In genomic region chr19:44321201-44321600, GRCm38 (mm10) we compare ENCODE assay signal across 20 mouse cellular contexts. TPM values are rescaled to one million over a fixed set of nuclear protein-coding genes. Genes with fewer than 3 reads are reported as not detected.
DNase-seq lines count a peak whose midpoint lies in the region; ATAC-seq and TF ChIP-seq lines count a peak whose summit lies in the region.
"Had no signal": no experiment of that assay in that cellular context is flagged by ENCODE, and none has a peak within 500 bp of the region (broad histone marks: within the 10 kb centered on the region; RNA-seq: fewer than 3 reads in every experiment).

No protein-coding gene starts in this region.

- H3K27me3 ChIP-seq in ES-Bruce4 (ENCODE audit: control insufficient read depth, insufficient read depth, low read length, poor library complexity, severe bottlenecking): no peaks in the 10 kb centered on the region
- H3K27me3 ChIP-seq in hindbrain, embryonic 16.5 days (replicated peaks; ENCODE audit: control insufficient read depth, insufficient read depth, low read length): no peaks in the 10 kb centered on the region
- H3K27me3 ChIP-seq: CH12.LX; embryonic facial prominence, embryonic 15.5 days; heart, embryonic 15.5 days; hindbrain, embryonic 13.5 days had no signal

- no peaks in the 10 kb centered on the region for H3K36me3 ChIP-seq in ES-Bruce4 (ENCODE audit: control insufficient read depth, insufficient read depth, low read length, poor library complexity, severe bottlenecking)
- H3K36me3 ChIP-seq in hindbrain, embryonic 16.5 days (ENCODE audit: control insufficient read depth, insufficient read depth, low read length): no peaks in the 10 kb centered on the region
- H3K36me3 ChIP-seq: embryonic facial prominence, embryonic 15.5 days; forebrain, embryonic 10.5 days; heart, embryonic 15.5 days; hindbrain, embryonic 13.5 days had no signal

- H3K27ac ChIP-seq in ES-Bruce4 (ENCODE audit: insufficient read depth, low read length): peak overlapping the region; percentile 21; the same call in 1 of the 2 replicates
- H3K27ac ChIP-seq in hindbrain, embryonic 16.5 days (ENCODE audit: low read depth, low read length): no peak overlapping the region
- H3K27ac ChIP-seq: embryonic facial prominence, embryonic 15.5 days; forebrain, embryonic 10.5 days; heart, embryonic 15.5 days; hindbrain, embryonic 13.5 days had no signal

- no peak overlapping the region for H3K9ac ChIP-seq in ES-Bruce4 (ENCODE audit: low read depth, poor library complexity, severe bottlenecking)
- no peak overlapping the region for H3K9ac ChIP-seq in hindbrain, embryonic 16.5 days (ENCODE audit: low read depth, low read length)
- H3K9ac ChIP-seq: embryonic facial prominence, embryonic 15.5 days; heart, embryonic 15.5 days; hindbrain, embryonic 13.5 days had no signal

- 85% methylated on average over 4 of the region's 4 CpGs for WGBS in hindbrain, embryonic 16.5 days

- 0 out of 2 replicates have a peak, but pooled peaks cover 4% of the 10 kb centered on the region for H3K9me3 ChIP-seq in ES-Bruce4 (replicated peaks; ENCODE audit: control insufficient read depth, insufficient read depth, low read length, poor library complexity, severe bottlenecking)
- H3K9me3 ChIP-seq in hindbrain, embryonic 16.5 days (ENCODE audit: control insufficient read depth, low read length): peaks cover 2% of the 10 kb centered on the region; the same call in 1 of the 2 replicates
- H3K9me3 ChIP-seq: embryonic facial prominence, embryonic 15.5 days; heart, embryonic 15.5 days; hindbrain, embryonic 13.5 days had no signal

- no peak for TF ChIP-seq EP300 in ES-Bruce4 (IDR thresholded peaks at IDR 0.05; ENCODE audit: insufficient read depth, low read depth, low read length)

- H3K4me1 ChIP-seq in ES-Bruce4 (ENCODE audit: control insufficient read depth, insufficient read depth, low read length): peaks cover 4% of the 10 kb centered on the region
- no peaks in the 10 kb centered on the region for H3K4me1 ChIP-seq in hindbrain, embryonic 16.5 days (ENCODE audit: control insufficient read depth, insufficient read depth, low read depth, low read length)
- H3K4me1 ChIP-seq: embryonic facial prominence, embryonic 15.5 days; heart, embryonic 15.5 days; hindbrain, embryonic 13.5 days had no signal

- peak; percentile 71 for DNase-seq in adrenal gland, adult 8-10 months
- DNase-seq in adrenal gland, postnatal 25 days: no peak
- DNase-seq in lung, postnatal 25 days (ENCODE audit: low spot score): peak; percentile 26
- no peak for DNase-seq in lung, postnatal 14 days
- DNase-seq in adrenal gland, postnatal 14 days: peak; percentile 66
- DNase-seq: cerebellum, adult 2 months; cerebellum, postnatal 10 days; gastrocnemius, postnatal 36 days; heart, postnatal 14 days had no signal

- H3K4me3 ChIP-seq in ES-Bruce4 (ENCODE audit: low read depth, low read length): no peak overlapping the region
- no peak overlapping the region for H3K4me3 ChIP-seq in hindbrain, embryonic 16.5 days (ENCODE audit: low read length)
- H3K4me3 ChIP-seq: embryonic facial prominence, embryonic 15.5 days; erythroblast, embryonic 14.5 days; forebrain, embryonic 10.5 days; heart, embryonic 15.5 days; hindbrain, embryonic 13.5 days had no signal

- no peak for TF ChIP-seq CTCF in ES-Bruce4 (IDR thresholded peaks at IDR 0.05; ENCODE audit: low read depth, low read length)

- no peak for TF ChIP-seq POLR2A in ES-Bruce4 (IDR thresholded peaks at IDR 0.05; ENCODE audit: insufficient read depth, low read length)

- H3K4me2 ChIP-seq in hindbrain, embryonic 16.5 days (ENCODE audit: low read length): no peak overlapping the region
- H3K4me2 ChIP-seq: embryonic facial prominence, embryonic 15.5 days; heart, embryonic 11.5 days; heart, embryonic 15.5 days; hindbrain, embryonic 13.5 days had no signal

- no peak for ATAC-seq in hindbrain, embryonic 16.5 days
- ATAC-seq: forebrain, embryonic 14.5 days had no signal

RNA-seq across cellular contexts. Expression of gene Scd4, which starts 11.7 kb away (rescaled TPM):
- total RNA-seq in adrenal gland, adult 8-10 months (2022): 1 to 10 TPM; 4.5 to 7.6 (median 6.6) TPM
- total RNA-seq in adrenal gland, postnatal 25 days (2021): 5.5 and 6.4 TPM in 2 replicates
- polyA plus RNA-seq in ES-Bruce4 (2011; ENCODE audit: insufficient read depth, insufficient read length, low read depth, missing spikeins): 0.19 TPM in 1 of 2 replicates, not detected in the other
- 2.2 and 2.9 TPM in 2 replicates for total RNA-seq in adrenal gland, postnatal 14 days (2021)
- polyA plus RNA-seq in hindbrain, embryonic 16.5 days (2015; fragmentation: Nextera tagmentation; extraction: Ambion mirVana): 0.16 and 0.21 TPM in 2 replicates
- total RNA-seq: CH12.LX had no signal
- polyA plus RNA-seq: embryonic facial prominence, embryonic 11.5 days; erythroblast, embryonic 14.5 days had no signal

RNA-seq across cellular contexts. Expression of gene Scd2, which starts 27.7 kb away (rescaled TPM):
- total RNA-seq in adrenal gland, adult 8-10 months (2022): 1,000 to 10,000 TPM in 3 of 4 experiments, 100 to 1,000 TPM in 1; 965 to 1,225 (median 1,109) TPM
- total RNA-seq in adrenal gland, postnatal 25 days (2021): 749 and 764 TPM in 2 replicates
- polyA plus RNA-seq in ES-Bruce4 (2011; ENCODE audit: insufficient read depth, insufficient read length, low read depth, missing spikeins): 329 and 359 TPM in 2 replicates
- total RNA-seq in adrenal gland, postnatal 14 days (2021): 337 and 408 TPM in 2 replicates
- polyA plus RNA-seq in hindbrain, embryonic 16.5 days (2015; fragmentation: Nextera tagmentation; extraction: Ambion mirVana): 290 and 322 TPM in 2 replicates

Comparison
In these comparisons a context has a peak if more than half of its experiments do, and no peak if none do; other contexts are left out.
1. DNase-seq: peak in adrenal gland, adult 8-10 months (single experiment), lung, postnatal 25 days (single experiment) and adrenal gland, postnatal 14 days (single experiment); none in adrenal gland, postnatal 25 days (single experiment) and lung, postnatal 14 days (single experiment).